Mouse (Mus musculus) ovary, adult 18-20 months (tissue): ENCODE measurements around the gene Neurl1a.

Experiments used
- DNase-seq: peaks from one replicate; pipeline ENCODE4 v3.0.0; 2022; ENCODE audit warnings: low spot score, mixed read lengths

Neurl1a gene

DNA sequence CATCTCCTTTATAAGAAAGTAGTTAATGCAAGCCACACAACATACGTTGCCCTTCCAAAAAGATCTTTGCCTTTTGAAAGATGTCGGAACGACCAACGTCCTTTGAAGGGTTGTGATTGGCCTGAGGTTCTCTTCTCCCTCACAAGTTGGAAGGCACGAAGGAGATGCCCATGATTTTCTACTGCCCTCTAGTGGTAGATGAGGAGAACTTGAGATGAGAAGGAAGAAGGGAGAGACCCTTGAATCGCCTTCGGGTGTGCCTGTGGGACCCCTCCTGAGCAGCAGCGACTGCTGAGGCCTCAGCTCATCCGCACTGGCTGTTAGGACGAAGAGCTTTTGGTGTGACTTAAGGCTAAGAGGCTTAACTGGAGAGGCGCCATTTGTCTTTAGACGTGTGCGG lies 10.4 kb upstream of the Neurl1a start:
- DNase-seq: no peak

GRCm38 (mm10) chr19:47168793-47169412 lies 9.7 kb upstream of the Neurl1a start:
- peak; percentile 44 for DNase-seq

DNA sequence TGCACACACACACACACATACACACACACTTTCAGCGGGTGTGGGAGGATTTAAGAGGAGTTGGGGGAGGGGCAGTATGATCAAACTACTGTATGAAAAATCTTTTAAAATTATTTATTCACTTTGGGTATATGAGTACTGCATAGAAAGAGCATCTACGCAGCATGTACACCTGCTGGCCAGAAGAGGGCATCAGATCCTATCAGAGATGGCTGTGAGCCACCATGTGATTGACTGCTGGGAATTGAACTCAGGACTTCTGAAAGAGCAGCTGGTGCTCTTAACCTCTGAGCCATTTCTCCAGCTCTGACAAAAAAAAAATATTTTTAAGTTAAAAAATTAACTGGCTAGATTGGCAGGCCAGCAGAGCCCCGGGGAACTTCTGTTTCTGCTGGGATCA lies 4.1 kb upstream of the Neurl1a start:
- DNase-seq: no peak

DNA sequence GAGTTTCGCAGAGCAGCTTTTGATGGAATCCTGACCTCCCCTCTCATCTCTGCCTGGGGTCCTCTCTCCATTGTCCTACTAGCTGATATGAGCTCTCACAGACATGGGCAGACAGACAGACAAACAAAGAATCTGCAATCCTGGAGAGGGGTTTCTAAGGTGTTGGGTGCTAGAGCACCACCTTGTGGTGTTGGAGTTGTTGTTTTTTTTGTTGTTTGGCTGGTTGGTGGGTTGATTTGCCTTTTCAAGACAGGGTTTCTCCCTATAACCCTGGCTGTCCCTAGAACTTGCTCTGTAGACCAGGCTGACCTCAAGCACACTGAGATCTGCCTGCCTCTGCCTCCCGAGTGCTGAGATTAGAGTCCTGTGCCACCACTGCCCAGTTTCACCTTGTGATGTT lies 3.1 kb upstream of the Neurl1a start:
- DNase-seq: no peak

GRCm38 (mm10) chr19:47176916-47177505 lies 1.6 kb upstream of the Neurl1a start:
- DNase-seq: no peak

GRCm38 (mm10) chr19:47178001-47178400 lies 619 bp upstream of the Neurl1a start:
- no peak for DNase-seq

DNA sequence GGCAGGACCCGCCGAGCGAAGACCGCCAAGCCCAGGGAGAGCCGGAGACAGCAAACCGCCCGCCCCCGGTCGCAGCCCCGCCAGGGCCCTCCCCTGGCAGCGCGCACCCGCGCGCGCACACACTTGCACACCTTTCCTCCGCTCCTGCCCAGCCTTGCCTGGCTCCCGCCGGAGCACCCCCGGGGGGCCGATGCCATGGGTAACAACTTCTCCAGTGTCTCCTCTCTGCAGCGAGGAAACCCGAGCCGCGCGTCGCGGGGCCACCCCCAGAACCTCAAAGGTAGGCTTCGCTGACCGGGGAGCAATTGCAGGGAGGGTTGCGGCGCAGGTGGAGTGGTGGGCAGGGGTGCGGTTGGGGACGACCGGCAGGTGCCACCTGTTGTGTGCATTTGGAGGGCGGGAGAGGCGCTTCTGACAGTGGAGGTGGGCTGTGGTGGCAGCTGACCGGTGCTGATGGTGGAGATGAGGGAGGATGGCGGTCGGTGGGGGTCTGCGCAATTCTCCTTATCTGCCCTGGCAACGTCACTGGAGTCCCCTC lies 721 bp downstream of the Neurl1a start:
- DNase-seq: no peak

DNA sequence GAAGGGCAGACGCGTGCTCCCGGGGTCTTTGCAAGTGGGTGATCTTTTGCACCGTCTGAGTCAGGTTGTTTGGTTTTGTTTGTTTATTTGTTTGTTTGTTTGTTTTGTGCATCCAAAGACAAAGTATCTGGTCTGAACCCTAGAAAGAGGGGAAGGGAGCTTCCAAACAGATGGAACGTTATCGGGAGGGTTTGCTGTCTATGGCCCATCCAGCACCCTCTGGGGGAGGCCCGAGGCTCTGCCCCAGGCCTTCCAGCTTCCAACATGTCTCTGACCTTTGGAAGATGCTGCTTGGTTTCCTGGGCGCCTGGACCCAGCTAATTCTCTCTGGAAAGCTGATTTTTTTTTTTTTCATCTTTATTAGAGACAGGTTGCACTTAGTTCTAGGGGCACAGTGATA lies 1.4 kb downstream of the Neurl1a start:
- no peak for DNase-seq

DNA sequence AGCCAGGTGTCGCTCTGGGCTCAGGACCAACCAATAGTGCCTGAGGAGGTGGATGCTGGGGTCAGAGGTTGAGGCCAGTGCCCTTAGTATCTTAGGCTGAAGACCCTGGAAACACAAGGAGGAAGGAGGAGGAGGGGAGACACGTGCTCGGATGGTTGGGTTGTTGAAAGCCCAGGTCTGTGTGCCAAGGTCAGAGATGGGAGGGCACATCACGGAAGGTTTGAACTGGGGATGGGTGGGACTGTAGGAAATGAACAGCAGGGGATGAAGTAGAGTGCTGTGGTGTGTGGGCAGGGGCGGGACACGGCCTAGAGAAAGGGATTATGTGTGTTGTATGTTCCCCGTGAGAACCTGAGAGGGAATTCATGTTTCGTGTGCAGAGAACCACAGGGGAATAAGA lies 5.6 kb downstream of the Neurl1a start:
- DNase-seq: no peak

DNA sequence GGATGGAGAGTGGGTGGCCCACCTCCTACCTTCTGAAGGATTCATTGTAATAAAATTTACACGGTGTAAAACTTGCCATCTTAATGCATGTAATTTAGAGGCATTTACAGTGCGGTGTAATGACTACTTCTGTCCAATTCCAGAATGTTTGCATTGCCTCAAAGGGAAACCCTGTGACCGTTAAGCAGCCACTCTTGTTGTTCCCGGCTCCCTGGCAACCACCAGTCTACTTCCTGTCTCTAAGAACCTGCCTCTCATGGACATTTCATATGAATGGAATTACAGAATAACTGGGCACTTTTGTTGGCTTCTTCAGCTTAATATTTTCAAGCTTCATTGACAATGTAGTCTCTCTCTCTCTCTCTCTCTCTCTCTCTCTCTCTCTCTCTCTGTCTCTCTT lies 6.1 kb downstream of the Neurl1a start:
- no peak for DNase-seq

DNA sequence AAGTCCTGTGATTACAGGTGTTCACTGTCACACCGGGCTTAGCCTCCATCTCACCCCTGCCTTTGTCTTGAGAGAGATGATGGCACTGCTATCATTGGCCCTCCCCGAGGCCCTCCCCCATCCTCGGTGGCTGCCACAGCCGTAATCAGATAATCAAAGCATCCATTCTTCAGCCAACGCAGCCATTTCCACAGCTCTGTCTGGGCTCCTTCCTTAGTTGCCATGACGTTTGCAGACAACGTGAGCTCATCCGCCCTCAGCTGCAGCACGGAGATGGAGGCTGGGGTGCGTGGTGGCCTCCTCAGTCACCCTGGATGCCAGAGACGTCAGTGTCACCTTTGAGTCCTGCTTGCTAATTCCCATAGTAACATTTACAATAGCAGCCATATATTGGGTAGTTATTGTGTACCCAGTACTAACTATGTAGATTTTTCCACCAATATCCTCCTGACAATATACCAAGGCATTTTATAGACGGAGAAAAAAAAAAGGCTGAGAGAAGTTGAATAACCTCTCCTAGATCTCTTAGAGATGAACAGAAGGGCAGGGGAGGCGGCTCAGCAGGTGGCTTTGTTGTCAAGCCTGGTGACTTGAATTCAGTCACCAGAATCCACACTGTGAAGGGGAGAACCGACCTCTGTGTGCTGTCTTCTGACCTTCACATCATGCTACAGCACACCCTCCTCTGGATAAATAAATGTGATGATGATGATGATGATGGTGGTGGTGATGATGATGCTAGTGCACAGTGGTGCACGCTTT lies 8.1 kb downstream of the Neurl1a start:
- no peak for DNase-seq

DNA sequence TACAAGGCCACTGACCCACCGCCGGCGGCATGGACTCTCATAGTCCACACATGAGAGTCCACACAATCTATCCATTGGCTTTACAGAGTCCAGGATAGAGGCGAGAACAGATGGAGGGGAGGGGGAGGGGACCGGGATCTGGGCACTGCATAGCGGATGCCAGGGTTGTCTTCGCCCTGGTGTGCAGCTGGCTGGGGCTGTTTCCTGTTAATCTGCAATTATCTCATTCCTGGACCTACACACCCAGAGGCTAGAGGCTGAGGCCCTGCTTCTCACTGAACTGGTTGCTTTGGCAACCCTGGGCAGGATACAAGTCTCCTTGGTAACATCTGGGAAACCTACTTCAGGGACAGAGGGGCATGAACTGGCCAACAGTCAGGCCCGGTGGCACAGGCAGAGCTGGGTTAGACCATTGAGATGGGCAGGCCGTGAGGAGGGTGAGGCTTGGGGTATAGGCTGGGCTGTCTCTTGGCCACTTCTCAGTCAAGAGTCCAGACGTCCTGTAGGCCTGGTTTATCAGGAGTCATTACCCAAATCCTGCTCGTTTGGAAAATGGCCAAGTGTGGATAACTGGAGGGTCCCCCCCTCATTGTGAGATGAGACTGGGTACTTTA lies 10.0 kb downstream of the Neurl1a start:
- DNase-seq: no peak

- DNase-seq: no peak
Observed at GRCm38 (mm10) chr19:47192158-47192557, 13.5 kb downstream of the Neurl1a start.

DNA sequence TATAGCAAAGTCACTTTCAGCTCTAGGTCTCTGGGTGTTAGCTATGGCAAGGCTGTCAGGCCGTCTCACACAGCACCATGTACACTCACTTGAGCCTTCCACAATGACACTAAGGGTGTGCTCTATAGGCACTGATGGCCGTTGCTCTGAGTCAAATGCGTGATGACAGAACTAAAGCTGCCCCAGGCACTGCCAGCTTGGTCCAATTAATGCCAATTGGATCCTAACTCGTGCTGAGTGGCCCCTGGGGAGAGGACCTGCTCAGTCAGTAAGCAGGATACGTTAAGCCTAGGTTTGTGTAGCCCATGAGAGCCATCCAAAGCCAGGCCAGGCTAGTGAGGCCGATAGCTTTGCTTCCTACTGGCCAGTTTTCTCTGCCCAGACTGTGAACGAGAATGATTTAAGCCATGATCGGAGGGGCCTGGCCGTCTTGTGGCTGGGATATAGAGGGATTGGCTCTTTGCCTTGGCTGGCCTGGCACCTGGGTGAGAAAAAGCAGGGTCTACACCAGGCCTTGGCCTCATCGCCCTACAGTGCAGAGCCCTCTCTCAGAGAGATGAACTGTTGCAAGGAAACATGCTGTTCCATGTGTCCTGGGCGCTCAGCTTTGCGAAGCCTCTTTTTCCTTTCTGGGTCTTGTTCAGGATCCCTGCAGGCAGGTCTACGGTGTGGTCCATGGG lies 20.2 kb downstream of the Neurl1a start:
- DNase-seq: no peak

DNA sequence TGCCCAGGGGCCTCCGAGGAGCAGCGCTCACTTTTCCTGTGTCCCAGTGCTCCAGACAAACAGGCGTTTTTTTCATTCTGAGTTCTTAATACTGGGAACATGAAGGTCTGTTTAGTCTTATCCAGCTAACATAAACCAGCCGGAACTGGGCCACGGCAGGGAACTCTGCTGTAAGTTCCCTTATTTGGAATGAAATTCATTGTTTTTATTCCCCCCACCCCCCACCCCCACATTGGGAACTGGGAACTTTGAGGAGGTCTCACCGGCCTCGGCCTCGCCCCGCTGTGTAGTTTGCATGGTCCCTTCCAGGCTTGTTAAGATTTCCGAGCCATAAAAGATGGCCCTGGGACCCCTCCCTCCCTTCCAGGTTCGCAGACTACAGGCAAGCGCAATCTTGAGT lies 23.4 kb downstream of the Neurl1a start:
- DNase-seq: no peak

- DNase-seq: no peak
Observed at GRCm38 (mm10) chr19:47202429-47202828, 23.8 kb downstream of the Neurl1a start.

DNA sequence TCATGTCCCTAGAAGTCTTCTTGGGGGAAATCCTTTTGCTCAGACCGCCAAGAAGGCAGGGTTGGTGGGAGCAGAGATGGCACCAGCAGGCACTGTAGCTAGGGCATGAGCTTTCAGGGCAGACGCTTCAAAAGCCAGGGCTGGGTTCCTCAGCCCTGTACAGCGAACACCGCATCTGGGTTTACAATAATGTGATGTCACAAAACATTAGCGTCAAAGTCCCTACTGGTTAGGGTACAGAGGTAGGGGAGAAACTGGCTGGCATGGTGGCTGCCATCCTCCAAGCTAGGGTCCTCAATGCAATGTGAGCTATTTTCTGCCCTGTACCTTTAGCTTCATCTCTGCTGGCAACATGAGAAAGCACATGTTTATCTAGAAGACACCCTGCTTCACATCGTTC lies 24.4 kb downstream of the Neurl1a start:
- DNase-seq: no peak

DNA sequence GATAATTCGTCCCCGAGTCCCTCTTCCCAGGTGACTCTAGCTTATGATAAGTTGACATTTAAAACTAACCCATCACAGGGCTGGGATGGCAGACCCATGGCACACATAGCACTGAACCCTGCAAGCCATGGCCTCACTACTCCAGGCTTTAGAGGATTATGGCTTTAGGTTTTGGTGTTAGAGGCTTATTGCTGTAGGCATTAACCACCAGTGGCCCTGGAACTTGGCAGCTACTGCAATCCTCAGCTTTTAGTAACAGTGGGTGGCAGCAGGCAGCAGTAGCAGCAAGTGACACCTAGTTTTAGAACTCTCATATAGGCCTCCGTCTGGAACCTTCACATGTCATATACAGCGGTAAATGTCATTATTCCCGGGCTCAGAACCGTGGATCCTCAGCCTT lies 26.0 kb downstream of the Neurl1a start:
- DNase-seq: no peak

DNA sequence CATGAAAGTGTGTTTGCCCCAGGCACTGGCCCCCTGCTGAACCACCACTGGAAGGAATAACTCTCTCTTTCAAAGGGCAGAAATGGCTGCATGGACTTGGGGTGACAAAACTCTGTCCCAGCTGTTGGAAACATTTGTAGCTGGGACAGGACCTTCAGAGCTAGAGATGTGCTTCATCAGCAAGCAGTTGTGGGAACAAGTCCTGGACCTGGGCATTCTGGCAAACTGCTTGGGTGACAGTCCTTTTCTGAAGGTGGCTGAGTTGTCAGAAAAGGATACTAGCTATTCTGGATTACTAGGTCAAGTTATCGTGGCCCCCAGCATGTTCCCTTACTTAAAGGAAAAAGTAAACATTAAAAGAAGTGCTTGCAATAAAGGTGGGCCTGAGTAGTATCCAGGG lies 27.5 kb downstream of the Neurl1a start:
- DNase-seq: no peak

- DNase-seq: no peak
Observed at GRCm38 (mm10) chr19:47210432-47210831, 31.8 kb downstream of the Neurl1a start.

- DNase-seq: no peak
Observed at GRCm38 (mm10) chr19:47211609-47212312, 33.1 kb downstream of the Neurl1a start.

GRCm38 (mm10) chr19:47212401-47212800 lies 33.8 kb downstream of the Neurl1a start:
- no peak for DNase-seq
